Mouse (Mus musculus): ENCODE results near the gene Cdh22. TPM values are rescaled to one million over a fixed set of nuclear protein-coding genes. Genes with fewer than 3 reads are reported as not detected.

Cdh22 gene
- polyA plus RNA-seq, 1 experiment from 2014 or later = 0.15 TPM

DNA sequence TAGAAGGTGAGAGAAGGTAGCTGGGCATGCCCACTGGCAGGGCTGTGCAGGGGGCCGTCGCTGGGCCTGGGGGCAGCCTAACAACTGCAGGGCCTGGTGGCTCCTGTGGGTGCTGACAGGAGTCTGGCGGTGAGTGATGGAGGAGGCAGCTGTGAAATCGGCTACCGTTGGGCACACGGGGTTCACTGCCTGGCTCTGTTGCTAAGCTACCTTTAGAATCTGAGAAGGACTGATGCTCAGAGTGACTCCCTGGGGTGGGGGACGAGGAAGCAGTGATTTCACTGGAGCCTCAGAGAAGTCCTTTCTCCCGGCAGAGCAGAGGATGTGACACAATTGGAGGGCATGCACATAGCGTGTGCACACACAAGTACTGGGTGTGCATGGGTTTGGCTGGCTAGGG, 57.7 kb downstream of the Cdh22 start:
- no peaks in the 10 kb centered on the region for H3K9me3 ChIP-seq (replicated peaks)
- H3K9ac ChIP-seq = no peak overlapping the region
- no peaks in the 10 kb centered on the region for H3K36me3 ChIP-seq
- H3K27me3 ChIP-seq = peaks cover 90% of the 10 kb centered on the region
- H3K4me3 ChIP-seq = no peak overlapping the region
- no peak for ATAC-seq (replicated peaks; ENCODE audit: insufficient number of reproducible peaks, insufficient read depth, low FRiP score, low read depth)
- H3K4me1 ChIP-seq (replicated peaks) = no peaks in the 10 kb centered on the region; the same call in 1 of the 2 replicates
- 21% methylated on average over 9 of the region's 9 CpGs for WGBS
- H3K27ac ChIP-seq = no peak overlapping the region
- H3K4me2 ChIP-seq = no peak overlapping the region

- H3K27ac ChIP-seq = no peak overlapping the region
- H3K4me3 ChIP-seq = no peak overlapping the region
- no peak overlapping the region for H3K9ac ChIP-seq
- 13% methylated on average over 18 of the region's 18 CpGs for WGBS
- no peaks in the 10 kb centered on the region for H3K9me3 ChIP-seq (replicated peaks)
- H3K27me3 ChIP-seq = peaks cover 97% of the 10 kb centered on the region
- ATAC-seq (replicated peaks; ENCODE audit: insufficient number of reproducible peaks, insufficient read depth, low FRiP score, low read depth) = no peak
- H3K4me1 ChIP-seq (replicated peaks) = no peaks in the 10 kb centered on the region
- no peaks in the 10 kb centered on the region for H3K36me3 ChIP-seq
- H3K4me2 ChIP-seq = no peak overlapping the region
Observed at GRCm38 (mm10) chr2:165166664-165167435, 67.8 kb downstream of the Cdh22 start.

- no peak for ATAC-seq (replicated peaks; ENCODE audit: insufficient number of reproducible peaks, insufficient read depth, low FRiP score, low read depth)
- no peaks in the 10 kb centered on the region for H3K4me1 ChIP-seq (replicated peaks)
Observed at GRCm38 (mm10) chr2:165162221-165162620, 72.4 kb downstream of the Cdh22 start.

GRCm38 (mm10) chr2:165160466-165160865, 74.2 kb downstream of the Cdh22 start:
- Histone ChIP-seq H3K4me3 (no peak overlapping the region), H3K4me1 (replicated peaks) (no peaks in the 10 kb centered on the region), H3K4me2 (no peak overlapping the region), H3K27me3 (peaks cover 84% of the 10 kb centered on the region), H3K36me3 (no peaks in the 10 kb centered on the region), H3K9ac (no peak overlapping the region), H3K27ac (no peak overlapping the region), H3K9me3 (replicated peaks) (no peaks in the 10 kb centered on the region)
- WGBS = 13% methylated on average over 5 of the region's 5 CpGs
- ATAC-seq (replicated peaks; ENCODE audit: insufficient number of reproducible peaks, insufficient read depth, low FRiP score, low read depth) = no peak

More at GRCm38 (mm10) chr2:165162221-165162620, 72.4 kb downstream of the Cdh22 start:
- Histone ChIP-seq H3K27ac (no peak overlapping the region), H3K36me3 (no peaks in the 10 kb centered on the region), H3K4me2 (no peak overlapping the region), H3K9me3 (replicated peaks) (no peaks in the 10 kb centered on the region), H3K4me3 (no peak overlapping the region), H3K27me3 (peaks cover 87% of the 10 kb centered on the region), H3K9ac (no peak overlapping the region)
- 6% methylated on average over 5 of the region's 5 CpGs for WGBS

DNA sequence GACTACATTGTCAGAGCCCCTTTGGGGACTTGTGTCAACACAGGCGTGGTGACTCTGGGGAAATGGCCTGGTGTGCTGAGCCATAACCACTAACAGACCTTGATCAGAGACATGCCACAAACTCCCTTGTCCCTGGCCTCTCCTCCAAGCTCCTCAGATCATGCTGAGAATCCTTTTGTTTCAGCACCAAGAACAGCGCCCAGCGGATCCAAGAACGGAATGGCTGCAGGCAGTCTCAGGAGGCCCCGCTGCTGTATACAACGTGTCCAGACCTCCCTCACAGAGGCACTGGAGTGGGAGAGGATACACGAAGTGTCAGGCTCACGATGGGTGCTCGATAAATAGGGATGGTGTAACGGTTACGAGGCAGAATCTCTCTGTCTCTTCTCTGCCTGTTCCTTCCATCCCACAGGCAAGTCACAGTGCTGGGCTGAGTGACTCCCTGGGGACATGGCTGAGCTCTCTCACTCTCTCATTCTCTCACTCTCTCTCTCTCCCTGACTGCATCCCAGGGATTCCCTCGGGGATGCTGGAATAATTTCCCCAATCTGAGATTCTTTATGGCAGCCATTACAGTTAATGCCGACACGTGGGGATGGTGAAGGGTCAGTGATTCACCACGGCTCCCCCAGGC, 75.5 kb downstream of the Cdh22 start:
- H3K9me3 ChIP-seq (replicated peaks) = no peaks in the 10 kb centered on the region
- WGBS = 18% methylated on average over 15 of the region's 15 CpGs
- peaks cover 78% of the 10 kb centered on the region for H3K27me3 ChIP-seq
- H3K4me1 ChIP-seq (replicated peaks) = no peaks in the 10 kb centered on the region
- no peak overlapping the region for H3K9ac ChIP-seq
- ATAC-seq (replicated peaks; ENCODE audit: insufficient number of reproducible peaks, insufficient read depth, low FRiP score, low read depth) = no peak
- H3K4me2 ChIP-seq = no peak overlapping the region
- H3K27ac ChIP-seq = no peak overlapping the region
- H3K4me3 ChIP-seq = no peak overlapping the region
- no peaks in the 10 kb centered on the region for H3K36me3 ChIP-seq

- Histone ChIP-seq H3K27me3 (peaks cover 75% of the 10 kb centered on the region), H3K9me3 (replicated peaks) (no peaks in the 10 kb centered on the region), H3K4me1 (replicated peaks) (0 out of 2 replicates have a peak, but pooled peaks cover 1% of the 10 kb centered on the region), H3K27ac (no peak overlapping the region), H3K36me3 (no peaks in the 10 kb centered on the region), H3K4me2 (no peak overlapping the region), H3K9ac (no peak overlapping the region), H3K4me3 (no peak overlapping the region)
- WGBS = 54% methylated on average over 4 of the region's 4 CpGs
- ATAC-seq (replicated peaks; ENCODE audit: insufficient number of reproducible peaks, insufficient read depth, low FRiP score, low read depth) = no peak
Observed at GRCm38 (mm10) chr2:165158317-165158716, 76.3 kb downstream of the Cdh22 start.

DNA sequence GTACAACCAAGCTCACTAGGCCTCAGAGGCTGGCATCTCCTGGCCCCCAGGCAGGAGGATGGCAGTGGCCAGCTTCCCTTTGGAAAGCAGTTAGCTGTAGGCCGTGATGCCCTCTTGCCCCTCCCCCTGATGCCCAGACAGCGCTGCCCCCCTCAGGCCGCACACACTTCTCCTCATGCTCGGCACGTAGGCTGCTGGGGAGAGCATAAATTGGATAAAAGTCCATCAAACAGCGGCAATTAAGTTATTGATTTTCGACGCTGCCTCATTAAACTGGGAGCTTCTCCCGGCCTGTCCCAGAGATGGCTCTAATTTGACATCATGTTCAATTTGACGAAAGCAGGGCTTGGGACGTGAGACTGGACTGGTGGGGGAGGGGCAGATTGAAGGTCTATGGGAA, 76.8 kb downstream of the Cdh22 start:
- Histone ChIP-seq H3K27me3 (peaks cover 74% of the 10 kb centered on the region), H3K4me2 (no peak overlapping the region)
- WGBS = 70% methylated on average over 11 of the region's 11 CpGs

DNA sequence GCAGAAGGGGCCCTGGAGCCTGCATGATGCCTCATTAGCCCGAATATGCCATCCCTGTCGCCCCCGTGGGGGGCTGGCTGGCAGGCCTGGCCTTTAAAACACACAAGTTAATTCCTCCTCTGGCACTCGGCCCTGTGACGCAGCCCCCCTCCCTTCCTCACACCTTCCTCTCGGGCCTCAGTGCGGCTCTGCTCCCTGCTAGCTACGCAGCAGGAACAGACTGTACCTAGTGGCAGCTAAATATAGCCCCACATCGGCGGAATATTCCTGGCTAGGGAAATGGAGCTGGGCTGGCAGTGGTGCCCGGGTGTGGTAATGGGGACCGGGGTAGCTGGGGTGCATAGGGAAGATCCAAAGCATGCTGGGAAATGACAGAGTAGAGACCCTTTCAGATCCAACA, 81.6 kb downstream of the Cdh22 start:
- Histone ChIP-seq H3K4me2 (no peak overlapping the region), H3K27ac (no peak overlapping the region), H3K4me3 (no peak overlapping the region), H3K9me3 (replicated peaks) (no peaks in the 10 kb centered on the region), H3K4me1 (replicated peaks) (peaks cover 11% of the 10 kb centered on the region), H3K9ac (no peak overlapping the region), H3K36me3 (no peaks in the 10 kb centered on the region), H3K27me3 (peaks cover 71% of the 10 kb centered on the region)
- WGBS = 7% methylated on average over 12 of the region's 12 CpGs
- ATAC-seq (replicated peaks; ENCODE audit: insufficient number of reproducible peaks, insufficient read depth, low FRiP score, low read depth) = peak; percentile 56; the same call in 1 of the 2 replicates

More for the DNA sequence above, 76.8 kb downstream of the Cdh22 start:
- Histone ChIP-seq H3K27ac (no peak overlapping the region), H3K36me3 (no peaks in the 10 kb centered on the region), H3K4me1 (replicated peaks) (peaks cover 4% of the 10 kb centered on the region), H3K9ac (no peak overlapping the region), H3K4me3 (no peak overlapping the region), H3K9me3 (replicated peaks) (no peaks in the 10 kb centered on the region)
- ATAC-seq (replicated peaks; ENCODE audit: insufficient number of reproducible peaks, insufficient read depth, low FRiP score, low read depth) = no peak

GRCm38 (mm10) chr2:165149741-165150140, 84.9 kb downstream of the Cdh22 start:
- H3K4me2 ChIP-seq = no peak overlapping the region
- H3K27me3 ChIP-seq = peaks cover 65% of the 10 kb centered on the region
- no peak overlapping the region for H3K27ac ChIP-seq
- no peaks in the 10 kb centered on the region for H3K36me3 ChIP-seq
- peaks cover 11% of the 10 kb centered on the region for H3K4me1 ChIP-seq (replicated peaks)
- H3K4me3 ChIP-seq = no peak overlapping the region
- H3K9me3 ChIP-seq (replicated peaks) = no peaks in the 10 kb centered on the region
- 59% methylated on average over 3 of the region's 3 CpGs for WGBS
- no peak overlapping the region for H3K9ac ChIP-seq
- no peak for ATAC-seq (replicated peaks; ENCODE audit: insufficient number of reproducible peaks, insufficient read depth, low FRiP score, low read depth)

- no peaks in the 10 kb centered on the region for H3K36me3 ChIP-seq
- H3K9ac ChIP-seq = no peak overlapping the region
- no peak overlapping the region for H3K4me2 ChIP-seq
- no peak overlapping the region for H3K27ac ChIP-seq
- peaks cover 5% of the 10 kb centered on the region; the same call in 1 of the 2 replicates for H3K4me1 ChIP-seq (replicated peaks)
- H3K4me3 ChIP-seq = no peak overlapping the region
- peaks cover 76% of the 10 kb centered on the region for H3K27me3 ChIP-seq
- WGBS = 42% methylated on average over 13 of the region's 13 CpGs
- no peaks in the 10 kb centered on the region for H3K9me3 ChIP-seq (replicated peaks)
- ATAC-seq (replicated peaks; ENCODE audit: insufficient number of reproducible peaks, insufficient read depth, low FRiP score, low read depth) = no peak
Observed at GRCm38 (mm10) chr2:165145821-165146220, 88.8 kb downstream of the Cdh22 start.

DNA sequence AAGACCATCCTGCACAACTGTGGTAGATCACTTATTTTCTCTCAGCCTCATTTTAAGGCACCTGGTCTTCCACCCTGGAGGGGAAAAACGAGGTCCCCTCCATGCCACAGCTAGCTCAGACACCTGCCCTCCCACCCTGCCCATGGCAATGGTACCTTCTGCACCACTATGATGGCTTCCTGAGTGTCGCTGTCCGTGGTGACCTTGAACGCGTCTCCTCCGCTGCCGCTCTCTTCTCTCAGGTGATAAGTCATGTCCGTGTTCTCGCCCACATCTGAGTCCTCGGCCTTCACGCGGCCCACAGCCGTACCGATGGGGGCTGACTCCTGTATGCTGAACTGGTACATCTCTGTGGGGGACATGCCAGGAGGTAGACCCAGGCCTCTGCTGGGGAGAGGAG, 91.2 kb downstream of the Cdh22 start:
- no peak for ATAC-seq (replicated peaks; ENCODE audit: insufficient number of reproducible peaks, insufficient read depth, low FRiP score, low read depth)
- Histone ChIP-seq H3K4me1 (replicated peaks) (peaks cover 15% of the 10 kb centered on the region; the same call in 1 of the 2 replicates), H3K36me3 (no peaks in the 10 kb centered on the region), H3K4me3 (no peak overlapping the region), H3K9me3 (replicated peaks) (no peaks in the 10 kb centered on the region), H3K27me3 (peaks cover 74% of the 10 kb centered on the region), H3K9ac (no peak overlapping the region), H3K4me2 (no peak overlapping the region), H3K27ac (no peak overlapping the region)
- 51% methylated on average over 14 of the region's 14 CpGs for WGBS
